Mouse (Mus musculus) spleen, adult 2 months (tissue): ENCODE measurements around the gene Atp7b. TPM values are rescaled to one million over a fixed set of nuclear protein-coding genes. Genes with fewer than 3 reads are reported as not detected.

ENCODE experiments used
- DNase-seq, 2 experiments: peaks; one replicate each; pipeline versions ENCODE4 v3.0.0 to v3.0.0-alpha.2; 2012 to 2021; ENCODE audit warnings: low spot score in 2 of 2, low read depth in 1 of 2
- H3K27ac ChIP-seq: fragments of 200-500 bp; 2 replicates; pipeline ENCODE4 v1.5.1; 2012; ENCODE audit warnings: low read length, inconsistent platforms; ENCODE audit not compliant: insufficient read depth
- H3K27me3 ChIP-seq: fragments of 200-500 bp; 2 replicates; pipeline ENCODE4 v1.6.1; 2012; ENCODE audit warnings: mild to moderate bottlenecking, moderate library complexity, low read length, inconsistent platforms; ENCODE audit not compliant: control insufficient read depth, insufficient read depth
- H3K36me3 ChIP-seq: fragments of 200-500 bp; 2 replicates; pipeline ENCODE4 v1.6.1; 2012; ENCODE audit warnings: mild to moderate bottlenecking, low read length, inconsistent platforms; ENCODE audit not compliant: control insufficient read depth, insufficient read depth
- H3K4me1 ChIP-seq: fragments of 200-500 bp; 2 replicates; pipeline ENCODE4 v1.6.1; 2011; ENCODE audit warnings: inconsistent platforms; ENCODE audit not compliant: control insufficient read depth, insufficient read depth, insufficient read length
- H3K4me3 ChIP-seq: fragments of 200-500 bp; 2 replicates; pipeline ENCODE4 v1.5.1; 2011; ENCODE audit warnings: mild to moderate bottlenecking, inconsistent platforms; ENCODE audit not compliant: insufficient read depth, insufficient read length; ENCODE audit errors: extremely low read depth
- CTCF ChIP-seq: fragments of 200-500 bp; IDR thresholded peaks from 2 replicates; pipeline ENCODE4 v1.5.1; 2011; ENCODE audit warnings: mild to moderate bottlenecking, inconsistent platforms; ENCODE audit not compliant: insufficient read depth, insufficient read length, insufficient replicate concordance; ENCODE audit errors: extremely low read depth
- POLR2A ChIP-seq: fragments of 200-500 bp; IDR thresholded peaks from 2 replicates; pipeline ENCODE4 v1.6.1; 2011; ENCODE audit warnings: low read depth, low read length, inconsistent platforms
- whole genome bisulfite sequencing: fragments of 180-500 bp; shearing (Covaris S2); methylation state at CpG from one replicate; pipeline ENCODE4 v1.1.7; 2018; 5-methylcytosine and 5-hydroxymethylcytosine counted together
- polyA plus RNA-seq: library from polyadenylated mRNA; depleted of rRNA; stranded (reverse); fragments of >200 nt; gene quantifications from 2 replicates; pipeline ENCODE4 v1.2.3, GENCODE M21; 2012; rRNA removed

Atp7b gene
- polyA plus RNA-seq, 1 experiment, result 1.1 TPM

- TF ChIP-seq POLR2A (no peak), CTCF (no peak)
- DNase-seq, result no peak
- 78% methylated on average over 1 of the region's 1 CpGs for WGBS
Measured at GRCm38 (mm10) chr8:21966646-21967045, 93.5 kb downstream of the Atp7b start.

GRCm38 (mm10) chr8:21958414-21958813 is 101.7 kb downstream of the Atp7b start, which contains the start of gene Fam90a1a:
Gene Fam90a1a, plus strand, starts transcription at chr8:21958714.
- Histone ChIP-seq H3K4me3 (no peak within 1 kb of the TSS), H3K36me3 (no peaks in the 10 kb centered on the region), H3K4me1 (no peaks in the 10 kb centered on the region), H3K27me3 (no peaks in the 10 kb centered on the region), H3K27ac (no peak within 1 kb of the TSS)
- DNase-seq, result no peak
- WGBS, result 89% methylated on average over 2 of the region's 2 CpGs
- TF ChIP-seq CTCF, result no peak
- no peak for TF ChIP-seq POLR2A

More at GRCm38 (mm10) chr8:21966646-21967045, 93.5 kb downstream of the Atp7b start:
- Histone ChIP-seq H3K36me3 (no peaks in the 10 kb centered on the region), H3K27ac (no peak overlapping the region), H3K4me1 (no peaks in the 10 kb centered on the region), H3K27me3 (no peaks in the 10 kb centered on the region), H3K4me3 (no peak overlapping the region)

- Histone ChIP-seq H3K36me3 (no peaks in the 10 kb centered on the region), H3K27ac (no peak overlapping the region), H3K27me3 (no peaks in the 10 kb centered on the region), H3K4me3 (no peak overlapping the region), H3K4me1 (no peaks in the 10 kb centered on the region)
- TF ChIP-seq CTCF (no peak), POLR2A (no peak)
- 82% methylated on average over 3 of the region's 3 CpGs for WGBS
- DNase-seq, result no peak
Measured at GRCm38 (mm10) chr8:21956336-21956735, 103.8 kb downstream of the Atp7b start.

GRCm38 (mm10) chr8:21955321-21955720 is 104.8 kb downstream of the Atp7b start:
- H3K27ac ChIP-seq, result no peak overlapping the region
- no peak for TF ChIP-seq POLR2A
- TF ChIP-seq CTCF, result no peak
- H3K27me3 ChIP-seq, result no peaks in the 10 kb centered on the region
- no peaks in the 10 kb centered on the region for H3K36me3 ChIP-seq
- DNase-seq, result no peak
- no peaks in the 10 kb centered on the region for H3K4me1 ChIP-seq
- no peak overlapping the region for H3K4me3 ChIP-seq
- WGBS, result 6% methylated on average over 9 of the region's 9 CpGs

GRCm38 (mm10) chr8:21947311-21948017 is 112.6 kb downstream of the Atp7b start:
- Histone ChIP-seq H3K4me3 (no peak overlapping the region), H3K27ac (no peak overlapping the region), H3K36me3 (no peaks in the 10 kb centered on the region), H3K27me3 (no peaks in the 10 kb centered on the region), H3K4me1 (no peaks in the 10 kb centered on the region)
- no peak for DNase-seq
- WGBS, result 81% methylated on average over 9 of the region's 9 CpGs
- TF ChIP-seq CTCF (no peak), POLR2A (no peak)

GRCm38 (mm10) chr8:21946462-21946861 is 113.6 kb downstream of the Atp7b start, which contains the start of gene Defb13:
Gene Defb13, plus strand, starts transcription at chr8:21946762.
- WGBS, result 92% methylated on average over 6 of the region's 6 CpGs
- H3K4me3 ChIP-seq, result no peak within 1 kb of the TSS
- no peaks in the 10 kb centered on the region for H3K4me1 ChIP-seq

More at GRCm38 (mm10) chr8:21946462-21946861, 113.6 kb downstream of the Atp7b start, which contains the start of gene Defb13:
- Histone ChIP-seq H3K27ac (no peak within 1 kb of the TSS), H3K36me3 (no peaks in the 10 kb centered on the region), H3K27me3 (no peaks in the 10 kb centered on the region)
- no peak for DNase-seq
- TF ChIP-seq CTCF (no peak), POLR2A (no peak)

Other genes starting within 250 kb of the Atp7b start
- not detected in 2 replicates for gene Defb50, start 236.8 kb downstream of the Atp7b start, polyA plus RNA-seq
- not detected in 2 replicates for gene Defb2, start 220.4 kb downstream of the Atp7b start, polyA plus RNA-seq
- gene Defb10, start 201.4 kb downstream of the Atp7b start, polyA plus RNA-seq, result not detected in 2 replicates
- gene Defb9, start 174.9 kb downstream of the Atp7b start, polyA plus RNA-seq, result not detected in 2 replicates
- gene Defb11, start 153.9 kb downstream of the Atp7b start, polyA plus RNA-seq, result not detected in 2 replicates
- not detected in 2 replicates for gene Defb15, start 127.6 kb downstream of the Atp7b start, polyA plus RNA-seq
- not detected in 2 replicates for gene Defb35, start 122.0 kb downstream of the Atp7b start, polyA plus RNA-seq
- not detected in 2 replicates for gene Defb13, start 113.5 kb downstream of the Atp7b start, polyA plus RNA-seq
- gene Fam90a1a, start 101.6 kb downstream of the Atp7b start, polyA plus RNA-seq, result not detected in 2 replicates
- gene Ccdc70, start 90.5 kb downstream of the Atp7b start, polyA plus RNA-seq, result not detected in 2 replicates
- 1.2 and 2.3 TPM in 2 replicates for gene Alg11, start 416 bp upstream of the Atp7b start, polyA plus RNA-seq
- not detected in 2 replicates for gene Nek5, start 64.7 kb upstream of the Atp7b start, polyA plus RNA-seq
- gene Nek3, start 106.1 kb upstream of the Atp7b start, polyA plus RNA-seq, result 0.74 and 1.0 TPM in 2 replicates
- gene Ckap2, start 125.5 kb upstream of the Atp7b start, polyA plus RNA-seq, result 1.8 and 2.6 TPM in 2 replicates
- 5.2 and 5.9 TPM in 2 replicates for gene Vps36, start 132.5 kb upstream of the Atp7b start, polyA plus RNA-seq
- gene Thsd1, start 167.0 kb upstream of the Atp7b start, polyA plus RNA-seq, result 2.1 and 2.3 TPM in 2 replicates
- gene Tpte, start 223.1 kb upstream of the Atp7b start, polyA plus RNA-seq, result not detected in 2 replicates